Mouse (Mus musculus): Measurements from ENCODE around the gene Pdia6. TPM values are rescaled to one million over a fixed set of nuclear protein-coding genes. Genes with fewer than 3 reads are reported as not detected.
A peak's percentile ranks its signal among the peaks of the same experiment; 100 is the strongest.

Gene Pdia6
- polyA plus RNA-seq, 1 experiment from 2014 or later: 534 TPM

DNA sequence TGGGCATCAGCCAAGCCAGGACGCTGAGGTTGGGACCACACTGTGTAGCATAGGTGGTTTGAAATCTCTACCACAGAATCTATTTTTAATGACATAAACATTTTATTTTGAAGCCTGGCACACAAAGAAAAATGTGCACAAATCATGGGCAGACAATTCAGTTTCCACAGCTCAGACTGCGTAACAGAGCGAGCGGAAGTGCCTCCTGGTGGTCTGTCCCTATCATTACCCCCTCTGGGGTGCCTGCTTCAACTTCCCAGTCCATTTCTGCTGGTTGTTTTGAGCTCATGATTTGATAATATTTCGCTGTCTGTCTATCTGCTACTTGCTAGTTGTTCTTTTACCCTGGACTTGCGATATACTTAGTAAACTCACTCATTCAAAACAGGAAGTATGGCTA lies 10.7 kb upstream of the Pdia6 start:
- no peak for ATAC-seq (ENCODE audit: low FRiP score, low TSS enrichment)
- Histone ChIP-seq H3K27me3 (ENCODE audit: control insufficient read depth, insufficient read depth, low read length) (no peaks in the 10 kb centered on the region), H3K4me3 (ENCODE audit: low read length) (no peak overlapping the region), H3K27ac (ENCODE audit: low read depth, low read length) (no peak overlapping the region), H3K4me1 (ENCODE audit: control insufficient read depth, insufficient read depth, low read length) (no peaks in the 10 kb centered on the region), H3K9me3 (ENCODE audit: control insufficient read depth, low read length) (no peaks in the 10 kb centered on the region), H3K9ac (ENCODE audit: low read depth, low read length) (no peak overlapping the region), H3K4me2 (replicated peaks; ENCODE audit: low read depth, low read length) (no peak overlapping the region), H3K36me3 (ENCODE audit: control insufficient read depth, insufficient read depth, low read length) (no peaks in the 10 kb centered on the region)
- 86% methylated on average over 6 of the region's 6 CpGs for WGBS

DNA sequence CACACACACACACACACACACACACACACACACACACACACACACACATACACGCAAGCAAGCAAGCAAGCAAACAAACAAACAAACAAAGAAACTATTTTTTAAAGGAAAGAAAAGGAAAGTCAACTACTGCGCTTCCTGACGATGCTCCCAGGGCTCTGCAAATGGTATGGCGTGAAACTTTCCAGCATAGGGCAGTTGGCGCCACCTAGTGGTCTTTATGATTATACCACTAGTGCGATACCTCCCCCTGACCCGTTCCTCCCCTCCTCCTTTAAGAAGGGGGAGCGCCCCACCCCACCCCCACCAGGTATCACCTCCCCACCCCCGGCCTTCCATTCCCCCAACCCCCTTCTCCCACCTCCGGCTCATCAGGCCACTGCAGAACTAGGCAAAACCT lies 9.4 kb upstream of the Pdia6 start:
- Histone ChIP-seq H3K4me3 (ENCODE audit: low read length) (no peak overlapping the region), H3K27ac (ENCODE audit: low read depth, low read length) (no peak overlapping the region), H3K9me3 (ENCODE audit: control insufficient read depth, low read length) (no peaks in the 10 kb centered on the region), H3K36me3 (ENCODE audit: control insufficient read depth, insufficient read depth, low read length) (no peaks in the 10 kb centered on the region), H3K4me2 (replicated peaks; ENCODE audit: low read depth, low read length) (no peak overlapping the region; the same call in 1 of the 2 replicates), H3K4me1 (ENCODE audit: control insufficient read depth, insufficient read depth, low read length) (no peaks in the 10 kb centered on the region), H3K9ac (ENCODE audit: low read depth, low read length) (no peak overlapping the region), H3K27me3 (ENCODE audit: control insufficient read depth, insufficient read depth, low read length) (no peaks in the 10 kb centered on the region)
- 2% methylated on average over 10 of the region's 10 CpGs for WGBS
- peak; percentile 45; the same call in 1 of the 2 replicates for ATAC-seq (ENCODE audit: low FRiP score, low TSS enrichment)

DNA sequence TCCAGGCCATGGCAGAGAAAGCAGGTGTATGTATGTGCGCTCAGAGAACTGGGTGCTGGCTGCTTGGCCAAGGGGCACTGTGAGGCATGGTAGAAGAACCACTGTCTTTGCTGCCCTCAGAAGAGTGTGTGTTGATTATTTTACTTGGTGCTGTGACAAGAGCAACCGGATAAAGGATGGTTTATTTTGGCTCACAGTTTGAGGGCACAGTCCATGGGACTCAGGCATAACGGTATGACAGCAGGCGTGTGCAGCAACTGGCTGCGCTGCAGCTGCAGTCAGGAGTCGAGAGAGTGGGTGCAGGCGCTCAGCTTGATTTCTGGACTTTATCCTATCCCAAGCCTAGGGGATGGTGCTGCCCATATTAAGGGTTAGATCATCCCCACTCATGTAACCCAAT lies 7.9 kb upstream of the Pdia6 start:
- ATAC-seq (ENCODE audit: low FRiP score, low TSS enrichment): no peak
- Histone ChIP-seq H3K4me1 (ENCODE audit: control insufficient read depth, insufficient read depth, low read length) (no peaks in the 10 kb centered on the region), H3K27ac (ENCODE audit: low read depth, low read length) (no peak overlapping the region), H3K9ac (ENCODE audit: low read depth, low read length) (no peak overlapping the region), H3K27me3 (ENCODE audit: control insufficient read depth, insufficient read depth, low read length) (no peaks in the 10 kb centered on the region), H3K4me2 (replicated peaks; ENCODE audit: low read depth, low read length) (no peak overlapping the region), H3K36me3 (ENCODE audit: control insufficient read depth, insufficient read depth, low read length) (no peaks in the 10 kb centered on the region), H3K4me3 (ENCODE audit: low read length) (no peak overlapping the region), H3K9me3 (ENCODE audit: control insufficient read depth, low read length) (no peaks in the 10 kb centered on the region)
- WGBS: 87% methylated on average over 7 of the region's 7 CpGs

DNA sequence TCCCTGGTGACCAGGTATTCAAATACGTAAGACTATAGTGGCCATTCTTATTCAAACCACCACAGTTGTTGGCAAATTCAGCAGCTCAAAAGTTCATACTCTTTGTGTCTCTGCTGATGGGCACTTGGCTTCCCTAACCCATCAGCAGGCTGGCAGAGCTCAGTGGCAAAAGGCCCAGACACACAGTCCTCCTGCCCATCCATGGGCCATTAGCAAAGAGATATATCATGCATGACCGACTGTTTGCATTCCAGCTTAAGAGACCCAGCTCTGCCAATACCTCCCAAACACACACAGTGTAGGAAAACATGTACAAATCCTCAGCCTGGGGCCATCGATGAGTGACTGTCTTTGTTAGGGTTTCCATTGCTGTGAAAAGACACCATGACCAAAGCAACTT lies 5.3 kb upstream of the Pdia6 start:
- no peak overlapping the region for H3K4me3 ChIP-seq (ENCODE audit: low read length)
- H3K4me2 ChIP-seq (replicated peaks; ENCODE audit: low read depth, low read length): no peak overlapping the region
- no peak overlapping the region for H3K27ac ChIP-seq (ENCODE audit: low read depth, low read length)
- no peak overlapping the region for H3K9ac ChIP-seq (ENCODE audit: low read depth, low read length)
- H3K9me3 ChIP-seq (ENCODE audit: control insufficient read depth, low read length): no peaks in the 10 kb centered on the region
- H3K27me3 ChIP-seq (ENCODE audit: control insufficient read depth, insufficient read depth, low read length): no peaks in the 10 kb centered on the region
- 87% methylated on average over 3 of the region's 3 CpGs for WGBS
- no peaks in the 10 kb centered on the region for H3K4me1 ChIP-seq (ENCODE audit: control insufficient read depth, insufficient read depth, low read length)
- ATAC-seq (ENCODE audit: low FRiP score, low TSS enrichment): no peak
- H3K36me3 ChIP-seq (ENCODE audit: control insufficient read depth, insufficient read depth, low read length): no peaks in the 10 kb centered on the region

DNA sequence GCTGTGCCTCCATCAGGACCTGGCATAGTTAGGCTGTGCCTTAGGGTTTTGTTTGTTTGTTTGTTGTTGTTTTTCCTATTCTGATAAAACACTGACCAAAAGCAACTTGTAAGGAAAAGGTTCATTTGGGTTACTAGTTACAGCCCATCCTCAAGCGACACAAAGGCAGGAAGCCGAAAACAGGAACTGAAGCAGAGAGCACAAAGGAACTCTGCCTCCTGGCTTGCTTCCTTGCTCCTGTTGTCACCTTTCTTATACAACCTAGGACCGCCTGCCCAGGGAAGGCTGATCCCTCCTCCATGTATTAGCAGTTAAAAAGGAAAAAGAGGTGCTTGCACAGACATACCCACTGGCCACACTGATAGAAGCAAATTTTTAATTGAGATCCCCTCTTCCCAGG lies 2.5 kb upstream of the Pdia6 start:
- no peaks in the 10 kb centered on the region for H3K9me3 ChIP-seq (ENCODE audit: control insufficient read depth, low read length)
- no peak overlapping the region for H3K4me2 ChIP-seq (replicated peaks; ENCODE audit: low read depth, low read length)
- no peak for ATAC-seq (ENCODE audit: low FRiP score, low TSS enrichment)
- H3K9ac ChIP-seq (ENCODE audit: low read depth, low read length): no peak overlapping the region
- H3K27me3 ChIP-seq (ENCODE audit: control insufficient read depth, insufficient read depth, low read length): no peaks in the 10 kb centered on the region
- peaks cover 9% of the 10 kb centered on the region for H3K4me1 ChIP-seq (ENCODE audit: control insufficient read depth, insufficient read depth, low read length)
- H3K36me3 ChIP-seq (ENCODE audit: control insufficient read depth, insufficient read depth, low read length): peaks cover 3% of the 10 kb centered on the region; the same call in 1 of the 2 replicates
- no peak overlapping the region for H3K27ac ChIP-seq (ENCODE audit: low read depth, low read length)
- no peak overlapping the region for H3K4me3 ChIP-seq (ENCODE audit: low read length)
- 73% methylated on average over 3 of the region's 3 CpGs for WGBS

DNA sequence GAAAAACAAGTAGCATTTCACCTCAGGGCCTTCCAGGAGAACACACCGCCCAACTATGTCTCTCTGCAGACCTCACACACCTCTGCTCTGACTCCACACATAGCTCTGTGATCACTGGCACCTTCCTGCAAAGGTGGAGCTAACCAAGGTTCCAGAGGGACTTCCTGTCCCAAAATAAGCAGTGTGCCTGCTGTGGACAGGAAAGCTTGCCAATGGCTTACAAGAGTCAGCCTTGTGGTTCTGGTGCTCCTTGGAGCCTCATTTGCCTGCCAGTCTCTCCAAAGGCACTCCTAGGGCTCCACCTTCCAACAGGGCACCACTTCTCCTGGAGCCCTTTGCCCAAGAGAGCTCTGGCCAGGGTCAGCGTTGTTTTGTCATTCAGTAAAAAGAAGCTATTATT lies 1.5 kb upstream of the Pdia6 start:
- H3K36me3 ChIP-seq (ENCODE audit: control insufficient read depth, insufficient read depth, low read length): peaks cover 5% of the 10 kb centered on the region; the same call in 1 of the 2 replicates
- no peak overlapping the region for H3K9ac ChIP-seq (ENCODE audit: low read depth, low read length)
- ATAC-seq (ENCODE audit: low FRiP score, low TSS enrichment): no peak
- no peak overlapping the region for H3K27ac ChIP-seq (ENCODE audit: low read depth, low read length)
- peaks cover 9% of the 10 kb centered on the region for H3K4me1 ChIP-seq (ENCODE audit: control insufficient read depth, insufficient read depth, low read length)
- WGBS: 85% methylated on average over 2 of the region's 2 CpGs
- no peak overlapping the region for H3K4me3 ChIP-seq (ENCODE audit: low read length)
- H3K27me3 ChIP-seq (ENCODE audit: control insufficient read depth, insufficient read depth, low read length): no peaks in the 10 kb centered on the region
- no peak overlapping the region for H3K4me2 ChIP-seq (replicated peaks; ENCODE audit: low read depth, low read length)
- no peaks in the 10 kb centered on the region for H3K9me3 ChIP-seq (ENCODE audit: control insufficient read depth, low read length)

DNA sequence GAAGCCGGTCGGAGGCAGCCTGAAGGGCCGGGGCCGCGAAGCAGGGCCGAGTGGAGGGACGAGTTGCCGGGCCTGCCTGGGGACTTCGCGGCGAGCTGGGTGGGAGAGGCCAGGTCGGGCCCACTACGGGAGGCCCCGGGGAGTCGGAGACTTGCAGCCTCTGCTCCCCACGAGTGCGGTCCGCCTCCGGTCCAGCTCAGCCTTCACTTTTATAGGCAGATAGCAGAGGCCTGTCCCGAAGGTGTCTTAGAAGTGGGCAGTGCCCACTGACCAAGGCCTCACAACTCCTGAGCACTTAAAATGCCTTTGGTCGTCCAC lies 287 bp downstream of the Pdia6 start:
- Histone ChIP-seq H3K4me2 (replicated peaks; ENCODE audit: low read depth, low read length) (peak overlapping the region; percentile 72), H3K36me3 (ENCODE audit: control insufficient read depth, insufficient read depth, low read length) (peaks cover 21% of the 10 kb centered on the region), H3K4me3 (ENCODE audit: low read length) (peak overlapping the region; percentile 87), H3K9ac (ENCODE audit: low read depth, low read length) (peak overlapping the region; percentile 94), H3K4me1 (ENCODE audit: control insufficient read depth, insufficient read depth, low read length) (peaks cover 9% of the 10 kb centered on the region), H3K27me3 (ENCODE audit: control insufficient read depth, insufficient read depth, low read length) (no peaks in the 10 kb centered on the region), H3K27ac (ENCODE audit: low read depth, low read length) (peak overlapping the region; percentile 73), H3K9me3 (ENCODE audit: control insufficient read depth, low read length) (no peaks in the 10 kb centered on the region)
- ATAC-seq (ENCODE audit: low FRiP score, low TSS enrichment): peak; percentile 75
- whole genome bisulfite sequencing: under 1% methylated on average over 21 of the region's 21 CpGs

DNA sequence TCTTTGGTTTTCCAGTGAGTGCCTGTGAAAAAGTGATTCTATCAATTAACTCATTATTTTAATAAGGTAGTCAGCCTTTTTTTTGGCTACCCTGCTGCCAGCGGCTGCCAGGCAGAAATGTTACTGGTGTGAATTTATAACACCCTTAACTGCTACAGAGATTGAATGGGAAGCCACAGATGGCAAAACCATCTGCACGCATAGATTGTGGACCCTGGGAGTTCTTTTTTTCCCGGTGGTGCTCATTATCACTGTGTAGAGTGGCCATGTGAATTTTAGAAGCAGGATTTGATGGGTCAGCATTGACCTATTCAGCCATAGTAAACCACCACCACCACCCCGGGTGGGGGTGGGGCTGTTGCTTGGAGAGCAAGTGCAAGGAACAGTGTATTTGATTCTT lies 971 bp downstream of the Pdia6 start:
- Histone ChIP-seq H3K9ac (ENCODE audit: low read depth, low read length) (peak overlapping the region; percentile 94), H3K4me2 (replicated peaks; ENCODE audit: low read depth, low read length) (peak overlapping the region; percentile 72), H3K27me3 (ENCODE audit: control insufficient read depth, insufficient read depth, low read length) (no peaks in the 10 kb centered on the region), H3K4me1 (ENCODE audit: control insufficient read depth, insufficient read depth, low read length) (peaks cover 9% of the 10 kb centered on the region), H3K9me3 (ENCODE audit: control insufficient read depth, low read length) (no peaks in the 10 kb centered on the region), H3K36me3 (ENCODE audit: control insufficient read depth, insufficient read depth, low read length) (peaks cover 28% of the 10 kb centered on the region), H3K4me3 (ENCODE audit: low read length) (peak overlapping the region; percentile 87), H3K27ac (ENCODE audit: low read depth, low read length) (no peak overlapping the region)
- 11% methylated on average over 4 of the region's 4 CpGs for WGBS
- no peak for ATAC-seq (ENCODE audit: low FRiP score, low TSS enrichment)

DNA sequence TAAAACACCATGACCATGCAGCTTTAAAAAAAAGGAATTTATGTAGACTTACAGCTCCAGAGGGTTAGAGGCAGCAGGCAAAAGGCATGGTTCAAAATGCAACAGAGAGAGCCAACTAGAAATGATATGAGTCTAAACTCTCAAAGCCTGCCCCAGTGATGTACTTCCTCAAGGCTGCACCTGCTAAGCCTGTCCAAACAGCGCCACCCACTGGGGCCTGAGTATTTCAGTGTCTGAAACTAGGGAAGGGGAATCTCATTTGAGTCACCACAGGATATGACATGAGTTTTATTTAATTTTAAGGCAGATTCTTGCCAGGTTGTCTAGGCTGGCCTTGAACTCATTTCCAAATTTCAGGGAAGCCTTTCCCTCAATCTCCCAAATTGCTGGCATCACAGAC lies 4.9 kb downstream of the Pdia6 start:
- Histone ChIP-seq H3K9me3 (ENCODE audit: control insufficient read depth, low read length) (no peaks in the 10 kb centered on the region), H3K9ac (ENCODE audit: low read depth, low read length) (no peak overlapping the region), H3K4me1 (ENCODE audit: control insufficient read depth, insufficient read depth, low read length) (peaks cover 9% of the 10 kb centered on the region), H3K4me2 (replicated peaks; ENCODE audit: low read depth, low read length) (no peak overlapping the region), H3K4me3 (ENCODE audit: low read length) (no peak overlapping the region), H3K36me3 (ENCODE audit: control insufficient read depth, insufficient read depth, low read length) (peaks cover 67% of the 10 kb centered on the region), H3K27me3 (ENCODE audit: control insufficient read depth, insufficient read depth, low read length) (no peaks in the 10 kb centered on the region), H3K27ac (ENCODE audit: low read depth, low read length) (no peak overlapping the region)
- WGBS: 78% methylated on average over 1 of the region's 1 CpGs
- ATAC-seq (ENCODE audit: low FRiP score, low TSS enrichment): no peak

DNA sequence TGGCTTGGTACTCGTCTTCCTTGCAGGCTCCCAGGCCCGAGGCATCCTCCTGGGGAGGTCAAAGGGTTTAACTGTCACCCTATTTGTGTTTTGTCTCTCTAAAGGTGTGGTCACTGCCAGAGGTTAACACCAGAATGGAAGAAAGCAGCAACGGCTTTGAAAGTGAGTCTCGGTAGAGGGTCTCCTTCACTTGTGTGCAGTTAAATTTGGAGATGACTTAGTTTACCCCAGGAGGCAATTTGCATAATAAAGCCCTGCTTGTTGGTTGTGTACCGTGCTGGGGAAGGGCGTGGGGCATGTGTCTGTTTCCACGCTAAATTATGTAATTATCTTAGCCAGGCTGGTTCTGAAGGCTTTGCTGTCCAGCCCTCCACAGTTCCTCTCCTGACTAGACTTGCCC lies 7.5 kb downstream of the Pdia6 start:
- Histone ChIP-seq H3K4me2 (replicated peaks; ENCODE audit: low read depth, low read length) (no peak overlapping the region), H3K36me3 (ENCODE audit: control insufficient read depth, insufficient read depth, low read length) (peaks cover 90% of the 10 kb centered on the region), H3K4me3 (ENCODE audit: low read length) (no peak overlapping the region), H3K9ac (ENCODE audit: low read depth, low read length) (no peak overlapping the region), H3K27me3 (ENCODE audit: control insufficient read depth, insufficient read depth, low read length) (no peaks in the 10 kb centered on the region), H3K27ac (ENCODE audit: low read depth, low read length) (no peak overlapping the region), H3K4me1 (ENCODE audit: control insufficient read depth, insufficient read depth, low read length) (peaks cover under 1% of the 10 kb centered on the region; the same call in 1 of the 2 replicates), H3K9me3 (ENCODE audit: control insufficient read depth, low read length) (no peaks in the 10 kb centered on the region)
- 86% methylated on average over 7 of the region's 7 CpGs for WGBS
- ATAC-seq (ENCODE audit: low FRiP score, low TSS enrichment): no peak

Data from kidney, embryonic 14.5 days (tissue).